In genomic region chr1:190169911-190170818, GRCm38 (mm10) we compare ENCODE assay signal across 8 mouse cellular contexts. TPM values are rescaled to one million over a fixed set of nuclear protein-coding genes. Genes with fewer than 3 reads are reported as not detected.
DNase-seq lines count a peak whose midpoint lies in the region; ATAC-seq lines count a peak whose summit lies in the region.

Gene Prox1, minus strand, starts transcription at chr1:190170714.

- peaks cover 23% of the 10 kb centered on the region for H3K4me1 ChIP-seq in intestine, embryonic 14.5 days (replicated peaks; ENCODE audit: control insufficient read depth, insufficient read depth, low read length)

- H3K27ac ChIP-seq in intestine, embryonic 14.5 days (ENCODE audit: low read depth) = peak within 1 kb of the TSS; percentile 47; the same call in 1 of the 2 replicates

- peak; percentile 47 for DNase-seq in ovary, adult 18-20 months (ENCODE audit: low spot score)
- DNase-seq in ovary, postnatal 14 days (ENCODE audit: low spot score) = no peak
- peak; percentile 94 for DNase-seq in embryo, embryonic 10 days (ENCODE audit: low spot score)
- DNase-seq in intestine, embryonic 14.5 days (ENCODE audit: low spot score) = peak; percentile 89
- DNase-seq in left cerebral cortex, adult 9 months (ENCODE audit: low spot score in 2 of 2) = peak; percentile 19 to 55
- peak; percentile 72 for DNase-seq in lung, postnatal 36 days
- peak; percentile 65 for DNase-seq in right cerebral cortex, postnatal 4 days

- peaks cover 51% of the 10 kb centered on the region for H3K27me3 ChIP-seq in intestine, embryonic 14.5 days (replicated peaks; ENCODE audit: control insufficient read depth, insufficient read depth, low read length)

- peak within 1 kb of the TSS; percentile 43 for H3K9ac ChIP-seq in intestine, embryonic 14.5 days (ENCODE audit: low read length)

- H3K36me3 ChIP-seq in intestine, embryonic 14.5 days (ENCODE audit: control insufficient read depth, insufficient read depth, low read length) = no peaks in the 10 kb centered on the region

- H3K4me2 ChIP-seq in intestine, embryonic 14.5 days (ENCODE audit: low read length) = peak within 1 kb of the TSS; percentile 88

- ATAC-seq in granulocyte monocyte progenitor cell, adult 5-6 weeks (replicated peaks; ENCODE audit: poor library complexity, severe bottlenecking) = peak; percentile 59
- peak; percentile 85 for ATAC-seq in intestine, embryonic 14.5 days (replicated peaks; ENCODE audit: low FRiP score, low TSS enrichment, low read depth)

- under 1% methylated on average over 61 of the region's 62 CpGs for WGBS in intestine, embryonic 14.5 days

- H3K9me3 ChIP-seq in intestine, embryonic 14.5 days (ENCODE audit: control insufficient read depth, low read length) = no peaks in the 10 kb centered on the region

- H3K4me3 ChIP-seq in intestine, embryonic 14.5 days (ENCODE audit: low read depth, low read length) = peak within 1 kb of the TSS; percentile 65

RNA-seq across cellular contexts. Expression of gene Prox1, which starts in this region (rescaled TPM):
- not detected in 2 replicates for total RNA-seq in granulocyte monocyte progenitor cell, adult 5-6 weeks (2014; fragmentation: Nextera tagmentation)
- total RNA-seq in granulocyte monocyte progenitor cell, adult 5-6 weeks (2017) = not detected in 2 replicates
- polyA plus RNA-seq in intestine, embryonic 14.5 days (2014; fragmentation: Nextera tagmentation; extraction: Ambion mirVana) = 1.8 and 3.7 TPM in 2 replicates

Comparison
In these comparisons a context has a peak if more than half of its experiments do, and no peak if none do; other contexts are left out.
1. Peak in ATAC-seq in granulocyte monocyte progenitor cell, adult 5-6 weeks; RNA of the gene not detected or under 1 TPM.